Mouse (Mus musculus) CD4-positive, CD25-positive, alpha-beta regulatory T cell, adult 2 months (primary cell): ENCODE data around the gene Dlgap3.

ENCODE experiments used
- DNase-seq: peaks from one replicate; pipeline ENCODE4 v3.0.0-alpha.2; 2012; ENCODE audit warnings: low read depth, low spot score

Gene Dlgap3

GRCm38 (mm10) chr4:127174075-127174899 lies 5.3 kb downstream of the Dlgap3 start:
- no peak for DNase-seq

GRCm38 (mm10) chr4:127174900-127175278 lies 5.9 kb downstream of the Dlgap3 start:
- no peak for DNase-seq

- no peak for DNase-seq
Observed at GRCm38 (mm10) chr4:127177961-127178360, 9.0 kb downstream of the Dlgap3 start.

DNA sequence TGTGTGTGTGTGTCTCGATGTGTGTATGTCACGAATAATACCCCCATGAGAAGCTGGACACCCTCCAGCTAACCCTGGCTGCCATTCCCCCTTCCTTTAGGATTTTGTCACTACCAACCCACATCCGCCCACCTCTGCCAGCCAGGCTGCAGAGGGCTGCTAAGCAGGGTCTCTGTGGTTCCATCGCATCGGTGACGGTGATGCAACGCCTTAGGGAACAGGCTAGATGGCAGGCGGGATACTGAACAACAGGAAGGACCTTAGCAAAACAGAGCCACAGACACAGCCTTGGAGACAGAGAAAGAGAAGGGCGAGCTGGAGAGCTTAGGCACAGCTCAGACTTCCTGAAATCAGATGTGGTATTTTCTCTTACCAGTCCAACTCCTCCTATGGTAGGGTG lies 9.7 kb downstream of the Dlgap3 start:
- DNase-seq, result no peak

DNA sequence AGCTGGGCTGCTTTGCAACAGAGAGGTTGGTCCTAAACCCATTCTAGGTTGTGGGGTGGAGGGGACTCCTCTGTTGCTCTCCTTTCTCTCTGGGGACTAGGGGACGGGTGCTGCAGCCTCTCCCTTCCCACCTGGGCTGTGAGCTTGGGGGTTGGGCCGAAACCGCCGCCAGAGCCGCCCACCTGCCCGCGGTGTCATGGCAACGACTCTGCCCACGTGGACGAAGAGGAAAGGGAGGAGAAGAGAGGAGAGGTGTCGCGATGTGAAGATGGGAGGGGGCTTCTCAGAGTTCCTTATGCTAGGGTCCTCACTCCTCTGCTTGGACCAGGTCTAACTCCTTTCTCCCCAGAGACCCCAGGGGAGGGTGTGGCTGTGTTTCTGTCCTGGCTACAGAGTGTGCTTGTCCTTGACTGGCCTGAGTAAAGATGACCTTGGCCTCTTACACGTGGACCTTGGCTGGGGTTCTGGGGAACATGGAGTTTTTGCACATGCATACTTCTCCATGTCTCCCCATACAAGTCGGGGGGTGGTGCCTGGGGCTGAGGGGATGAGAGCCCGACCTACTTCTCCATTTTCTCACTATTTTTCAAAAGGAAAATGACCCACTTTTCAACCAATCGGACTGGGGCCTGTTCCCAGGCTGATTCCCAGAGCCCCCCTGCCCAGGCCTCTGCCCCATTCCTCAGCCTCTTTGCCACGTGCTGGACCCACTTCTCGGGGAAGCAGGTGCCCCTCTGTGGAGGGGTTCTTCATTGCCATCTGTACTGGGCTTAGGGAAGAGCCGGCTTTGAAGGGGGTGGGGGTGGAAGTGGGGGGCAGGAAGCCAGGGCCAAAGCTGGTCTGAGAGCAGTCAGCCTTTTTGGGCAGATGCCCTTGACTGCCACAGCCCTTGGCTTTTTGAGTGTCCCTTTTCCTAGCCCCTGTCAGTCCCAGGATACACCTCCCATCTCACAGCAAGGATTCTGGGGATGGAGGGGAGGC lies 10.8 kb downstream of the Dlgap3 start:
- no peak for DNase-seq

DNA sequence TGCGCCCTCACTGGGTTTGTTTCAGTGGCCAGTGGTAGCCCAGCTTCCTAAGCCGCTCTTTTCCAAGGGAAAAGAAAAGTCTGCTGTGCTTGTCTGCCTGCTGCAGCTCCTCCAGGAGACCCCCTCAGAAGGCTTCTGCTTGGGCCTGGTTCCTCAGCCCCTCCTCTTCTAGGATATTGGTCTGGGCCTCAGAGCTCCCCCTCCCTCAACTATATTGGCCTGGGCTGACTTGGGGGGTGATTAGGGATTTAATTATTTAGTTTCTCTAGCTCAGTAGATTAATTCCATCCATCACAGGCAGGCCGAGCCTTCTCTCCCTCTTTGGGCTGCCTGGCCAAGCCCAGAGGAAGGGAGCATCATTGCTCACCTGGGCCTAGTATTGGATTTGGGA lies 11.4 kb downstream of the Dlgap3 start:
- DNase-seq, result no peak

DNA sequence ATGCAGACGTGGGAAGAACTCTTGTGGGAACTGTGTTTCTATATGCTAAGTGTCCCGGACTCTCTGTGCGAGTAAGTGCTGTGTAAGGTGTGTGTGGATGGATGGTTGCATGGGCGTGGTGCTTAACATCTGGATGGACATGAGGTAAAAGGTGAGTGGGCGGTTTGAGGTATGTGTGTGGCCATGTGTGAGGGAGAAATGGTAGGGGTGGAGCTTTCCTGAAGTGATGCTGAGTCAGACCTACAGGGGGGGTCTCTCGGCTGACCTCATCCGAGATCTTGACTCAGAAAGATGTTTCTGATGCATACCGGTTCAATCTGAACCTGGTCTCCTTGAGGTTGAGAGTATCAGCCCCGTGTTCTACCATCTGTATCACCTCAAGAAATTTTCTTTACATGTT lies 12.0 kb downstream of the Dlgap3 start:
- DNase-seq, result no peak

- DNase-seq, result no peak
Observed at GRCm38 (mm10) chr4:127183867-127184266, 14.9 kb downstream of the Dlgap3 start.

DNA sequence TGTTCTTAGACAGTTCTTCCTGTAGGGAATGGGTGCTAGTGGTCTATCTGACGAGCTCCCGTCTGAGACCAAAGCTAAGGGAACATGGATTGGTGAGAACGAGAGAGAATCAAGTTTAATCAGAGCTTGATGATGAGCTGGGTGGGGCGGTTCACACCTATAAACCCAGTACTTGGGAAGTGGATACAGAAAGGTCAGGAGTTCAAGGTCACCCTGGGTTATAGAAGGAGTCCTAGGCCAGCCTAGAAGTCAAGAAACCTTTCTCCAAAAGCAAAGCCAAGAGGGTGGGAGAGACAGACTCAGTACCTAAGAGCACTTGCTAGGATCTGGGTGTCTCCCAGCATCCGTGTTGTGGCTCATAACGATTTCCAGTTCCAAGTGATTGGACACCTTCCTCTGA lies 21.9 kb downstream of the Dlgap3 start:
- DNase-seq, result no peak

GRCm38 (mm10) chr4:127192704-127193103 lies 23.7 kb downstream of the Dlgap3 start:
- DNase-seq, result no peak

- no peak for DNase-seq
Observed at GRCm38 (mm10) chr4:127193378-127194155, 24.6 kb downstream of the Dlgap3 start.

GRCm38 (mm10) chr4:127194477-127195269 lies 25.7 kb downstream of the Dlgap3 start:
- DNase-seq, result no peak

- DNase-seq, result no peak
Observed at GRCm38 (mm10) chr4:127198609-127199008, 29.6 kb downstream of the Dlgap3 start.

- peak; percentile 50 for DNase-seq
Observed at GRCm38 (mm10) chr4:127199406-127199805, 30.4 kb downstream of the Dlgap3 start.

DNA sequence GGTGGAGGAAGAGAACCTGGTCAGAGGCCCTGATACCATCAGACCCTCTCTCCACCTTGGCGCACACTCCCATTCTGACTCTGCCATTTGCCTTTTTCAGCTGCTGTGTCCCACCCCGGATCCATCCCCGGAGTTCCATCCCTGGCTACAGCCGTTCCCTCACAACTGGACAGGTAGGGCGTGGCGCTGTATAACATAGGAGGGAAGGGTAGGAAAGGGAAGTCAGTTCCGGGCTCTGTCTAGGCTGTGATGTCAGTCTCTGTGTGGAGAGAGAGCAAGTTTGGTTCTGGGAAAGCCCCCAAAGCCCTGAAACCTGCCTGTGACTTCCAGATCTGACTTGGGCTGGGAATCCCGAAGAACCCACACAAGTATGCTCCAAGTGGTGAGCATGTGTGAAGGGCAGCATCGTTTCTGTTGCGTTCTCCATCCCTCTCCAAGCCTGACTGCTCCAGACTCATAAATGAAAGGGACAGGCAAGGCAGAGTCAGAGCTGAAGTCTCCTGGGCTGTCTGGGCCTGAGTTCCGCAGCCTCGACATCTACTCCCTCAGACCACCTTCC lies 31.2 kb downstream of the Dlgap3 start:
- DNase-seq, result no peak

DNA sequence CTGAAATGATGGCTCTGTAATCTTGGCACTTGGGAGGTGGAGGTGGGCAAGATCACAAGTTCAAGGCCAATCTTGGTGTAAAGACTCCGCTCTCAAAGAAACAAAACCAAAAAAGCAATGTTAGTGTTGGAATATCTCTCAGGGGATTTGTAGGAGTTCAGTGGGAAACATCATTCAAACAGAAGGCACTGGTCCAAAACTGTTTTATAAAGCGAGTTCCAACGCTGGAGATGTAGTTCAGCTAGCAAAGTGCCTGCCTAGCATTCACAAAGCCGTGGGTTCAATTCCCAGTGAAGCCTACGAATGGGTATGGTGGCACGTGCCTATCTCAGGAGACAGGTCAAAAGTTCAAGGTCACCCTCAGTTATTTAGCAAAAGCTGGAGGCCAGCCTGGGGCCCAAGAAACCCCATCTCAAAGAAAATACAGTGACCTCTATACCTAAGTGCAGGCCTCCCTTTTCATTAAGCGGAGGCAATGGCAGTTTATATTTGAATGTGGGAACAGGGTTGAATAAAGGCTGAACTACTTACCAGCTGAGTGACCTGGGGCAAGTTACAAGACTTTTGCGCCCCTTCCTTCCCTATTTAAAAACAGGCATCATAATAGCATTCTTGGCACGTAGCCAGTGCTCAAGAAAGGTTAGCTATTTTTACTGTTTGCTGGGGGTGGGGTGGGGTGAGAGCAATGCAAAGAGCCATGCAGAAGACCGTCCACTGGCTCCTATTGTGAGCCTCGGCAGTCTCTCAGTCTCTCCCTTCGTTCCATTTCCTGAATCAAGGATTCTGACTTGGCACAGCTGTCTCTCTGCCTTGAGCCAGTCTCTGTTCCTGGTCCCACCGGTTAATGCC lies 32.0 kb downstream of the Dlgap3 start:
- DNase-seq, result no peak

GRCm38 (mm10) chr4:127203081-127203480 lies 34.1 kb downstream of the Dlgap3 start:
- DNase-seq, result no peak

- DNase-seq, result no peak
Observed at GRCm38 (mm10) chr4:127211318-127211717, 42.3 kb downstream of the Dlgap3 start.

- DNase-seq, result no peak
Observed at GRCm38 (mm10) chr4:127214510-127214909, 45.5 kb downstream of the Dlgap3 start.

- no peak for DNase-seq
Observed at GRCm38 (mm10) chr4:127215103-127215502, 46.1 kb downstream of the Dlgap3 start.
